Mouse (Mus musculus) thymus, adult 2 months (tissue): Measurements from ENCODE around the gene Anp32b.
A peak's percentile ranks its signal among the peaks of the same experiment; 100 is the strongest.

Experiments
- CTCF ChIP-seq: fragments of 200-500 bp; IDR thresholded peaks from 2 replicates; pipeline ENCODE4 v1.5.1; 2012; ENCODE audit warnings: mild to moderate bottlenecking, control low read depth, low read length, moderate library complexity, borderline replicate concordance; ENCODE audit not compliant: control insufficient read depth, poor library complexity, insufficient read depth; ENCODE audit errors: extremely low read depth
- POLR2A ChIP-seq: fragments of 200-500 bp; IDR thresholded peaks from 2 replicates; pipeline ENCODE4 v1.6.1; 2012; ENCODE audit warnings: mild to moderate bottlenecking, low read length, control low read depth, moderate library complexity; ENCODE audit not compliant: control insufficient read depth, poor library complexity, insufficient read depth; ENCODE audit errors: extremely low read depth

DNA sequence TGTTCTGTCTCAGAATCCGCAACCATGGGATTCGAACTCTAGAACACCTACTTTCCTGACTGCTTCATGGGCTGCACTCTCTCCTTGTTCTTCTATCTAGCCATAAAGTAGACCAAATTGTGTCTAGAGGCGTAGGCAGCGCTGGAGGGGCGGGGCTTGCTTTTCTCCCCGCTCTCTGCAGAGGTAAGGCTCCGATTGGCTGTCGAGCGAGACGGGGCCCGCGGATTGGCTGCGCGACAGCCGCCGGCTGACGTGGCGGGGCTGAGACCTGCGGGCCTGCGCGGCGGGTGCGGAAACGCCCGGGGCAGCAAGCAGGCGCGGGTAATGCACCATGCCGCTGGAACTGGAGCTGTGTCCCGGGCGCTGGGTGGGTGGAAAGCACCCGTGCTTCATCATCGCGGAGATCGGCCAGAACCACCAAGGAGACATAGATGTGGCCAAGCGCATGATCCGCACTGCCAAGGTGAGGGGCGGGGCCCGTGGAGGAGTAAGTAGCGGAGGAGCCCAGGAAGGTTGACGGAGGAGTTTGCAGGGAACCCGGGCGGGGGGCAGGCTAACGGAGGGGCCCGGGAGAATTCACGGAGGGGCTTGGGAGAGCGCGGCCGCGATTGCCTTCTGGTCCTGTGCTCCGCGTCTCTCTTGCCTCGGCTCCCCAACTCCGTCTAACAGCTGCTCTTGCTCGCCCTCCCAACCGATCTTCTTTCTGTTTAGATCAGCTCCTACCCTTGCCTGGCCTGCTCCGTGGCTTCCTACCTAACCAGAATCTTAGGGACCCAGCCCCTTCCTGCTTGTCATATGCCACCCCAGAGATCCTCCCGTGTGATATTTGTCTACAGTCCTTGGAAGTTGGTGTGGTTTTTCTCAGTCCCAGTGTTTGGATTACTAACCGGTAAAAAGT, 38.6 kb downstream of the Anp32b start, which contains the start of gene Nans:
- TF ChIP-seq CTCF = 0 out of 2 replicates have a peak, but pooled peaks have one; percentile 31
- TF ChIP-seq POLR2A = peak; percentile 95
